Mouse (Mus musculus) ES-E14 (cell line): ENCODE data around the gene Fscn1.

Experiments
- HCFC1 ChIP-seq: IDR thresholded peaks from 2 replicates; pipeline ENCODE4 v1.6.1; 2012; ENCODE audit warnings: low read length, inconsistent platforms, borderline replicate concordance; ENCODE audit not compliant: insufficient read depth
- MAFK ChIP-seq: IDR thresholded peaks from 2 replicates; pipeline ENCODE4 v1.6.1; 2014; ENCODE audit warnings: mild to moderate bottlenecking, low read depth, low read length, inconsistent platforms; ENCODE audit not compliant: insufficient read depth

- no peak for TF ChIP-seq HCFC1
- peak; percentile 60; the same call in 1 of the 2 replicates for TF ChIP-seq MAFK
Measured at GRCm38 (mm10) chr5:142963705-142964494, 3.8 kb downstream of the Fscn1 start.
